Mouse (Mus musculus) midbrain, embryonic 14.5 days (tissue): ENCODE results near the gene Wnt6. TPM values are rescaled to one million over a fixed set of nuclear protein-coding genes. Genes with fewer than 3 reads are reported as not detected.

Experiments
- ATAC-seq: fragments of 200-750 bp; cut with Nextera tagmentation; 2 replicates; pipeline ENCODE4 v1.8.0; 2017; ENCODE audit warnings: moderate number of reproducible peaks, moderate library complexity; ENCODE audit not compliant: low FRiP score, low TSS enrichment
- DNase-seq: peaks from one replicate; pipeline ENCODE4 v3.0.0-alpha.2; 2015
- H3K27ac ChIP-seq: fragments of 300-500 bp; sonication (generic); replicated peaks from 2 replicates; pipeline ENCODE4 v1.5.1; 2014; ENCODE audit warnings: mild to moderate bottlenecking, low read depth, low read length, moderate library complexity
- H3K27me3 ChIP-seq: fragments of 300-500 bp; sonication (generic); 2 replicates; pipeline ENCODE4 v1.6.1; 2014; ENCODE audit warnings: low read length, control low read depth, mixed read lengths; ENCODE audit not compliant: control insufficient read depth, insufficient read depth
- H3K36me3 ChIP-seq: fragments of 300-500 bp; sonication (generic); 2 replicates; pipeline ENCODE4 v1.6.1; 2014; ENCODE audit warnings: low read length, control low read depth; ENCODE audit not compliant: control insufficient read depth, insufficient read depth
- H3K4me1 ChIP-seq: fragments of 300-500 bp; sonication (generic); 2 replicates; pipeline ENCODE4 v1.6.1; 2014; ENCODE audit warnings: mild to moderate bottlenecking, antibody characterized with exemption, low read length, control low read depth; ENCODE audit not compliant: control insufficient read depth, insufficient read depth
- H3K4me2 ChIP-seq: fragments of 300-500 bp; sonication (generic); 2 replicates; pipeline ENCODE4 v1.6.1; 2014; ENCODE audit warnings: mild to moderate bottlenecking, low read length, moderate library complexity
- H3K4me3 ChIP-seq: fragments of 300-500 bp; sonication (generic); replicated peaks from 2 replicates; pipeline ENCODE4 v1.5.1; 2014; ENCODE audit warnings: low read depth, low read length
- H3K9ac ChIP-seq: fragments of 300-500 bp; sonication (generic); replicated peaks from 2 replicates; pipeline ENCODE4 v1.6.1; 2014; ENCODE audit warnings: mild to moderate bottlenecking, low read length, moderate library complexity
- H3K9me3 ChIP-seq: fragments of 300-500 bp; sonication (generic); 2 replicates; pipeline ENCODE4 v1.6.1; 2016; ENCODE audit warnings: low read length, control low read depth, mixed read lengths; ENCODE audit not compliant: control insufficient read depth
- WGBS: fragments of 180-500 bp; shearing (Covaris S2); extraction: QIAGEN DNeasy Blood & Tissue Kit; methylation state at CpG from one replicate; pipeline ENCODE4 v1.1.7; 2014; 5-methylcytosine and 5-hydroxymethylcytosine counted together
- polyA plus RNA-seq: library from polyadenylated mRNA; unstranded; fragments of >200 nt; fragmentation: Nextera tagmentation; extraction: Ambion mirVana; gene quantifications from 2 replicates; pipeline ENCODE4 v1.2.1, GENCODE M21; 2014

The Wnt6 gene
- polyA plus RNA-seq, 1 experiment from 2014 or later = 2.7 TPM

GRCm38 (mm10) chr1:74770727-74771466 is 795 bp upstream of the Wnt6 start:
- ATAC-seq = no peak
- 2% methylated on average over 35 of the region's 35 CpGs for WGBS
- peaks cover 17% of the 10 kb centered on the region; the same call in 1 of the 2 replicates for H3K4me1 ChIP-seq
- no peaks in the 10 kb centered on the region for H3K9me3 ChIP-seq
- H3K4me2 ChIP-seq = peak overlapping the region; percentile 84
- H3K27ac ChIP-seq = no peak overlapping the region
- peak overlapping the region; percentile 41 for H3K4me3 ChIP-seq
- H3K9ac ChIP-seq = no peak overlapping the region
- H3K27me3 ChIP-seq = peaks cover 70% of the 10 kb centered on the region
- DNase-seq = no peak
- no peaks in the 10 kb centered on the region for H3K36me3 ChIP-seq

GRCm38 (mm10) chr1:74771467-74771844 is 236 bp upstream of the Wnt6 start:
- H3K9ac ChIP-seq = peak overlapping the region; percentile 39; the same call in 1 of the 2 replicates
- ATAC-seq (0 out of 2 replicates have a peak, but pooled peaks have one; percentile 22), DNase-seq (no peak)
- no peaks in the 10 kb centered on the region for H3K9me3 ChIP-seq
- peaks cover 17% of the 10 kb centered on the region; the same call in 1 of the 2 replicates for H3K4me1 ChIP-seq
- WGBS = 0% methylated on average over 18 of the region's 26 CpGs
- no peak overlapping the region for H3K27ac ChIP-seq
- H3K4me2 ChIP-seq = peak overlapping the region; percentile 84
- no peaks in the 10 kb centered on the region for H3K36me3 ChIP-seq
- peaks cover 74% of the 10 kb centered on the region for H3K27me3 ChIP-seq
- H3K4me3 ChIP-seq = peak overlapping the region; percentile 41

GRCm38 (mm10) chr1:74771931-74772620 is 384 bp downstream of the Wnt6 start:
- peak overlapping the region; percentile 84 for H3K4me2 ChIP-seq
- H3K9ac ChIP-seq = peak overlapping the region; percentile 39; the same call in 1 of the 2 replicates
- peak overlapping the region; percentile 41 for H3K4me3 ChIP-seq
- H3K36me3 ChIP-seq = no peaks in the 10 kb centered on the region
- DNase-seq = no peak
- no peaks in the 10 kb centered on the region for H3K9me3 ChIP-seq
- peaks cover 80% of the 10 kb centered on the region for H3K27me3 ChIP-seq
- under 1% methylated on average over 51 of the region's 51 CpGs for WGBS
- no peak overlapping the region for H3K27ac ChIP-seq
- peaks cover 17% of the 10 kb centered on the region; the same call in 1 of the 2 replicates for H3K4me1 ChIP-seq
- ATAC-seq = no peak

DNA sequence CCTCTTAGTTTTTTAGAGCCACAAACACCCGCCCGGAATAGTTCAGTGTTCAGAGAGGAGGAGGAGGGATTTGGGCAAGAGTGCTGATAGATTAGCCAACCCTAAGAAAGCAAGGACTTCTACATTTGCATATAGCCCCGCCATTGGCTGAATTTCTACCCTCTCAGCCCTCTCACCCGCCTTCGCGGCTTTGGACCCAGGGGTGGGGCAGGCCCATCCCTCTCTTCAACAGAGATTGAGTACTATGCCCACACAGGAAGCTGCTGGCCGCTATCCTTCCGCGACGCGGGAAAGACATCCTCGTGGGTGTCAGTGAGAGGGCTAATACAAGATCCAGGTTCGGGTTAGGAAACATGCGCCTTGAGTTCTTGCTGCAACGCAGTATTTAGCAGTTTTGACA is 1.4 kb downstream of the Wnt6 start:
- peaks cover 81% of the 10 kb centered on the region for H3K27me3 ChIP-seq
- H3K9ac ChIP-seq = no peak overlapping the region
- peak overlapping the region; percentile 84 for H3K4me2 ChIP-seq
- DNase-seq (peak; percentile 78), ATAC-seq (peak; percentile 52; the same call in 1 of the 2 replicates)
- no peaks in the 10 kb centered on the region for H3K9me3 ChIP-seq
- H3K4me3 ChIP-seq = peak overlapping the region; percentile 41; the same call in 1 of the 2 replicates
- H3K36me3 ChIP-seq = no peaks in the 10 kb centered on the region
- H3K4me1 ChIP-seq = peaks cover 17% of the 10 kb centered on the region; the same call in 1 of the 2 replicates
- H3K27ac ChIP-seq = no peak overlapping the region
- 2% methylated on average over 15 of the region's 15 CpGs for WGBS

GRCm38 (mm10) chr1:74774062-74774461 is 2.4 kb downstream of the Wnt6 start:
- ATAC-seq (no peak), DNase-seq (no peak)
- H3K4me3 ChIP-seq = no peak overlapping the region
- no peak overlapping the region for H3K9ac ChIP-seq
- peaks cover 84% of the 10 kb centered on the region for H3K27me3 ChIP-seq
- H3K4me2 ChIP-seq = no peak overlapping the region
- H3K36me3 ChIP-seq = no peaks in the 10 kb centered on the region
- H3K9me3 ChIP-seq = no peaks in the 10 kb centered on the region
- peaks cover 17% of the 10 kb centered on the region; the same call in 1 of the 2 replicates for H3K4me1 ChIP-seq
- 14% methylated on average over 7 of the region's 7 CpGs for WGBS
- no peak overlapping the region for H3K27ac ChIP-seq

DNA sequence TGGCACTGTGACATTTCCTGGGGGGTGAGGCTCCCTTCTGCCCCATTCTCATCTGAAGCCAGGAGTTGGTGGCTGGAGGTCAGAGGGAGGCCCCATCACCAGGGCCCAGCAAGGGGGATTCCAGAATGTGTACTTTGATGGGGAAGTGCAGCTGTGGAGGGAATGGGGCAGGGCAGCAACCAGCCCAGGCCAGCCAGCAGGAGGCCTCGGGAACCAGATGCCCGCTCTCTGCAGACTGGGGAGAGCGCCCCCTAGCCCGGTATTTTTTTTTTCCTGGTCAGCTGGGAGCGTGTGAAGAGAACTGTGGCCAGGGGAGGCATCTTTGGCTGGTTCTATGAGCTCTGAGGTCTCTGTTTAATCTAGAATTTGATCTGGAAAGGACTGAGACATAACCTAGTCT is 4.1 kb downstream of the Wnt6 start:
- Histone ChIP-seq H3K4me3 (no peak overlapping the region), H3K27ac (no peak overlapping the region), H3K9me3 (no peaks in the 10 kb centered on the region), H3K4me2 (no peak overlapping the region), H3K27me3 (peaks cover 75% of the 10 kb centered on the region), H3K36me3 (no peaks in the 10 kb centered on the region), H3K9ac (no peak overlapping the region), H3K4me1 (0 out of 2 replicates have a peak, but pooled peaks cover 11% of the 10 kb centered on the region)
- 5% methylated on average over 5 of the region's 5 CpGs for WGBS
- ATAC-seq (no peak), DNase-seq (no peak)

DNA sequence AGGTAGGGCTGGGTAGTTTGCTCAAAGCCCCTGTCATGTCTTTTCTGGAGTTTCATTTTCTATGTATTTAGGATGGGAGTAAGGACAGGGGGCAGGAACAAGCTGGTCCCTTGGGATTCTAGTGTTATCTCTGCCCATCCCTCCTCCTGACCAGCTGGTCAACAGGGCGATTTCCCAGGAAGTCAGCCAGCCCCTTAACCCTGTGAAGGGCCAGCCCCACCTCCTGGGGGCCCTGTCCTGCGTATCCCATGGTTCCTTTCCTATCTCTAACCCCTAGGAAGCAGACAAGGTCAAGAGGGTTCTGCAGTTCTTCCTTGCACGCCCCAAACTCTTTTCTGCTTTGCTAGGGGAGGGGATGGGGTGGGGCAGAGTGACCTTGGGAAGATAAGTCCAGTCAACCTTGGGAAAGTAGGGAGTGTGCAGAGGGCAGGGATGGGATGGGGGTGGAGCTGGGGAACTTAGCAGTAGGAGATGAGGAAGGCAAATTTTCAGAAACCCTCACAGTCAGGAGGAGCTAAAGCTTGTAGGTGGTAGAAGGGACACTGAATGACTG is 7.3 kb downstream of the Wnt6 start:
- ATAC-seq = no peak
- H3K36me3 ChIP-seq = no peaks in the 10 kb centered on the region
- no peak overlapping the region for H3K4me3 ChIP-seq
- H3K4me1 ChIP-seq = no peaks in the 10 kb centered on the region
- H3K27ac ChIP-seq = no peak overlapping the region
- no peak overlapping the region for H3K9ac ChIP-seq
- no peak for DNase-seq
- H3K9me3 ChIP-seq = no peaks in the 10 kb centered on the region
- H3K4me2 ChIP-seq = no peak overlapping the region
- WGBS = 25% methylated on average over 3 of the region's 3 CpGs
- H3K27me3 ChIP-seq = peaks cover 75% of the 10 kb centered on the region

- Histone ChIP-seq H3K27me3 (peaks cover 71% of the 10 kb centered on the region), H3K4me2 (no peak overlapping the region), H3K36me3 (no peaks in the 10 kb centered on the region), H3K9me3 (no peaks in the 10 kb centered on the region), H3K27ac (no peak overlapping the region), H3K9ac (no peak overlapping the region), H3K4me3 (no peak overlapping the region), H3K4me1 (0 out of 2 replicates have a peak, but pooled peaks cover 3% of the 10 kb centered on the region)
- DNase-seq (no peak), ATAC-seq (no peak)
- WGBS = 13% methylated on average over 14 of the region's 14 CpGs
Measured at GRCm38 (mm10) chr1:74782045-74782444, 10.4 kb downstream of the Wnt6 start.
